Mouse (Mus musculus) brown adipose tissue, adult 24 weeks (tissue): ENCODE results near the gene Kank4. TPM values are rescaled to one million over a fixed set of nuclear protein-coding genes. Genes with fewer than 3 reads are reported as not detected.
A peak's percentile ranks its signal among the peaks of the same experiment; 100 is the strongest.
"Not testable (repeated sequence)": the region's sequence is repeated elsewhere in the genome, so short reads cannot be mapped to it uniquely, and the experiment has no call there.

Experiments used
- H3K27ac ChIP-seq: fragments of 200-500 bp; replicated peaks from 2 replicates; pipeline ENCODE4 v1.5.1; 2012; ENCODE audit warnings: low read depth, mild to moderate bottlenecking, low read length
- H3K4me1 ChIP-seq: fragments of 200-500 bp; 2 replicates; pipeline ENCODE4 v1.6.1; 2012; ENCODE audit warnings: low read length, mixed read lengths; ENCODE audit not compliant: control insufficient read depth, insufficient read depth, insufficient read length
- H3K4me3 ChIP-seq: fragments of 200-500 bp; 2 replicates; pipeline ENCODE4 v1.5.1; 2012; ENCODE audit warnings: low read depth, mild to moderate bottlenecking, low read length, moderate library complexity; ENCODE audit not compliant: insufficient read depth
- polyA plus RNA-seq: library from polyadenylated mRNA; stranded (reverse); fragments of >200 nt; gene quantifications from 2 replicates; pipeline ENCODE4 v1.2.4, GENCODE M21; 2012; ENCODE audit not compliant: missing spikeins, insufficient read depth, insufficient read length

Gene Kank4
- polyA plus RNA-seq, 1 experiment = 0.63 TPM

- Histone ChIP-seq H3K27ac (no peak overlapping the region), H3K4me3 (no peak overlapping the region), H3K4me1 (no peaks in the 10 kb centered on the region)
Measured at GRCm38 (mm10) chr4:98843906-98844597, 26.7 kb upstream of the Kank4 start.

- not testable (repeated sequence) for H3K4me1 ChIP-seq, H3K4me3 ChIP-seq, H3K27ac ChIP-seq
Measured at GRCm38 (mm10) chr4:98841251-98841650, 23.9 kb upstream of the Kank4 start.

GRCm38 (mm10) chr4:98840526-98840925 is 23.2 kb upstream of the Kank4 start:
- Histone ChIP-seq H3K27ac (no peak overlapping the region), H3K4me1 (no peaks in the 10 kb centered on the region), H3K4me3 (no peak overlapping the region)

DNA sequence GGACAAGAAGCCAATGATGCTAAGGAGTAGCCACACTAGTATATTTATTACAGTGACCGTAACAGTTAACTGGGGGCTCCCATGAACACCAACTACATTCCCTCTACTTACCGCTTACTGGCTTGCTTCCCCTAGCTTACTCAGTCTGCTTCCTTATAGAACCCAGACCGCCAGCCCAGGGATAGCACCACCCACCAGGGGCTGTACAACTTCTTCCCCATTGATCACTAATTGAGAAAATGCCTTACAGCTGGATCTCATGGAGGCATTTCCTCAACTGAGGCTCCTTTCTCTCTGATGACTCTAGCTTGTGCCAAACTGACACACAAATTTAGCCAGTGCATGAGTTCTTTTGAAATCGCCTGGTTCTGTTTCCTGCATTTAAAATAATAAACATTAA is 21.6 kb upstream of the Kank4 start:
- Histone ChIP-seq H3K4me3 (no peak overlapping the region), H3K27ac (no peak overlapping the region)

GRCm38 (mm10) chr4:98837715-98838505 is 20.6 kb upstream of the Kank4 start:
- H3K4me3 ChIP-seq = no peak overlapping the region
- H3K27ac ChIP-seq = no peak overlapping the region
- H3K4me1 ChIP-seq = no peaks in the 10 kb centered on the region

More for the DNA sequence above, 21.6 kb upstream of the Kank4 start:
- no peaks in the 10 kb centered on the region for H3K4me1 ChIP-seq

- H3K27ac ChIP-seq = no peak overlapping the region
Measured at GRCm38 (mm10) chr4:98836519-98836918, 19.2 kb upstream of the Kank4 start.

GRCm38 (mm10) chr4:98834782-98835181 is 17.4 kb upstream of the Kank4 start:
- Histone ChIP-seq H3K4me1 (peaks cover 7% of the 10 kb centered on the region; the same call in 1 of the 2 replicates), H3K4me3 (no peak overlapping the region), H3K27ac (no peak overlapping the region)

More at GRCm38 (mm10) chr4:98836519-98836918, 19.2 kb upstream of the Kank4 start:
- H3K4me3 ChIP-seq = no peak overlapping the region
- peaks cover 7% of the 10 kb centered on the region; the same call in 1 of the 2 replicates for H3K4me1 ChIP-seq

DNA sequence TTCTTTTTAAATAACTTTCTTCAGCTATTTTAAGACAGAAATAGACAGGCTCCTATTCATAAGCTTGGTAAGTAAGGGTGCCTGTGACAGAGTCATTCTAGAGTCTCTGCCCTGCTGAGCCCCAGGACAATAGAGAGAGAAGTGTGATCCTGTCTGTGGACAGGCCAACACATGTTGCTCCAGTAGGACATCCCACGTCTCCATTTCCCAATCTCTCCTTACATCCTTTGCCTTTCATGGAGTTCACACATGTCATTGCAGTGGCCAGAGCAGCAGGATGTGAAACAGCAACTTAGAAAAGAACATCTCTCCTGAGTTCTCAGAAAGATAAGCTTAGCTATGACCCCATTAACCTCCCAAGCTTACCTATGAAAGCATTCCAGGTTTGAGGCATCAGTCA is 14.4 kb upstream of the Kank4 start:
- no peak overlapping the region for H3K4me3 ChIP-seq
- peaks cover 7% of the 10 kb centered on the region; the same call in 1 of the 2 replicates for H3K4me1 ChIP-seq
- 0 out of 2 replicates have a peak overlapping the region, but pooled peaks have one; percentile 41 for H3K27ac ChIP-seq

DNA sequence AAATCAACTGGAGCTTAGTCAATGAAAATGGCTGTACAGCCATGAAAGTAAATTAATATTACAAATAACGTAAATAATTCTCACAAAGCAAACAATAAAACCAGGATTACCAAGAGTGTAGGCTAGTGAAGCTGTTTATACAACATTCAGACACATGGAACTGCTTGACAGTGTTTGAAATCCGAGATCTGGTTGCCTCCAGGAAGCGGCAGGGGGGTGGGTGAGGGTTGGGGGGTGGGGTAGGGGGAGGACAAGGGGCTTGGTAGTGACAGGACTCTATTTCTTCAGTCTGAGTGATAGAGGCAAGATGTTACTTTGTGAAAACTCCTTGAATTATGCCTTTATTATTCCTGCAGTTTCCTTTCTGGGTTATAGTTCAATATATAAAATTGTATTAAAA is 9.4 kb upstream of the Kank4 start:
- Histone ChIP-seq H3K4me3 (no peak overlapping the region), H3K27ac (no peak overlapping the region), H3K4me1 (peaks cover 1% of the 10 kb centered on the region; the same call in 1 of the 2 replicates)

DNA sequence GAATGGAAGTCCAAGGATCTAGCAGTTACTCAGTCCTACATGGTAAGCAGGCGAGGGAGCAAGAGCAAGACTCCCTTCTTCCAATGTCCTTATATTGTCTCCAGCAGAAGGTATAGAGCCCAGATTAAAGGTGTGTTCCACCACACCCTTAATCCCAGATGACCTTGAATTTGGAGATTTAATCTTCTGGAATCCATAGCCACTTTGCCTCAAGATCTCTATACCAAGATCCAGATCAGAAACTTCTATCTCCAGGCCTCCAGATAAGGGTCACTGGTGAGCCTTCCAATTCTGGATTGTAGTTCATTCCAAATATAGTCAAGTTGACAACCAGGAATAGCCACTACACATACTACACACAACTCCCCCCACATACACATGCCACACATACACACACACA is 6.4 kb upstream of the Kank4 start, which contains the start of gene I0C0044D17Rik:
TSS of gene I0C0044D17Rik (minus strand) at position 101 of the 400 bp plus-strand sequence.
- H3K4me3 ChIP-seq, H3K27ac ChIP-seq, H3K4me1 ChIP-seq: not testable (repeated sequence)

DNA sequence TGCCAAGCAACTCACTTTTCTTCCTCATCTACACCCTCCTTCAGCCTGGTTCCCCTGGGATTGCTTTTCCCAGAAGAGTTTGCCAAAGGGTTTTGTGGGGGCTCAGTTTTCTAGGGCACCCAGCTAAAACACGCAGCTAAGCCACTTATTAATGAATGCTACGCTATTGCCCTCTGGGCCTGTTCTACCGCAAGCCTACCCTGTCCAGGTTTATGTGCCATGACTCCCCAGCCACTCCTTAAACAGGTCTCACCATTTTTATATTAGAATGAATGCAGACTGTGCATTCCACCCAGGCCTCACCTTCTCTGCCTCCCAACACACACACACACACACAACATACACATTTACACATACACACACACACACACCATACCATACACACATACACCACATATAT is 5.7 kb upstream of the Kank4 start:
- Histone ChIP-seq H3K4me1 (no peaks in the 10 kb centered on the region), H3K27ac (no peak overlapping the region), H3K4me3 (no peak overlapping the region)

GRCm38 (mm10) chr4:98822478-98822877 is 5.1 kb upstream of the Kank4 start:
- Histone ChIP-seq H3K4me3 (no peak overlapping the region), H3K27ac (no peak overlapping the region), H3K4me1 (no peaks in the 10 kb centered on the region)

GRCm38 (mm10) chr4:98819216-98819755 is 1.9 kb upstream of the Kank4 start:
- no peaks in the 10 kb centered on the region for H3K4me1 ChIP-seq
- H3K4me3 ChIP-seq = no peak overlapping the region
- H3K27ac ChIP-seq = no peak overlapping the region

GRCm38 (mm10) chr4:98816807-98817183 is 542 bp downstream of the Kank4 start:
- Histone ChIP-seq H3K4me1 (no peaks in the 10 kb centered on the region), H3K27ac (no peak overlapping the region), H3K4me3 (peak overlapping the region; percentile 57)

DNA sequence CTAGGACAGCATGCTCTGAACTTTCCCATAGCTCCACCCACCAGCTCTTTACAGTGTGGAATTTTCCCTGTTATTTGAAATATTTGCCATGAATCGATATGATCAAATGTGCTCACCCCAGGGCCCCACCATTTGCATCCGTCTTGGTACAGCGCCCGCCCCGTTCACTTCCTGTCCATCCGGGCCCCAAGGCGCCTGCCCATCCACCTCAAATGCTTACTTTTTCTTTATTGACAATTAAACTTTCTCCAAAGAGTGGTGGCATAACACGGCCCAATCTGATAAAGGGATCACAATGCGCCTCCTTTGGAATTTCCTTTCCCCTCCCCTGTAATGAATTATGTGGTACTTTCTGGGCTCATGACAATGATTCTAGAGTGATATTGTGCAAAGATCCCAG is 11.0 kb downstream of the Kank4 start:
- H3K4me1 ChIP-seq = no peaks in the 10 kb centered on the region
- no peak overlapping the region for H3K27ac ChIP-seq

More for the DNA sequence above, 11.0 kb downstream of the Kank4 start:
- no peak overlapping the region for H3K4me3 ChIP-seq
